Mouse (Mus musculus): ENCODE measurements around the gene Ddr2.

DNA sequence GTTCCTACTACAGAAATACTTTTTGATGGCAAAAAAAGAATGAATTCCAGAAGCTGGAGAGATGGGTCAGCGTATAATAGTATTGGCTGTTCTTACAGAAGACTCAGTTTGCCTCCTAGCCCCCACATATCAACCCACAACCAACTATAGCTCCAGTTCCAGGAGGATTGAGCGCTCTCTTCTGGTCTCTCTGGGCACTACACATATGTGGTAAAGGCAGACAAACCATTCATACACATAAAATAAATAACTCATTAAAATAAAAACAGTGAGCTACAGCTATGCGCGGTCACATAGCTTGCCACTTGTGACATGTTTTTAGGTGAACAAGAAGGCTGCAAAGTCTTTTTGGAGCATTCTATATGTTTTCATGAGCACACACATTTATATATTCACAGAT is 71.2 kb downstream of the Ddr2 start:
- no peak for TF ChIP-seq EP300 (IDR thresholded peaks at IDR 0.05; ENCODE audit: low read depth)
- TF ChIP-seq CTCF (IDR thresholded peaks at IDR 0.05; ENCODE audit: low read depth), result no peak
